Mouse (Mus musculus): ENCODE results near the gene Zbtb33. TPM values are rescaled to one million over a fixed set of nuclear protein-coding genes. Genes with fewer than 3 reads are reported as not detected.

Gene Zbtb33
- polyA plus RNA-seq, 1 experiment from 2014 or later, result 8.0 TPM

- H3K36me3 ChIP-seq (ENCODE audit: control insufficient read depth, insufficient read depth, low read length), result no peaks in the 10 kb centered on the region
- H3K27me3 ChIP-seq (ENCODE audit: control insufficient read depth, insufficient read depth, low read length), result no peaks in the 10 kb centered on the region
- no peaks in the 10 kb centered on the region for H3K4me1 ChIP-seq (ENCODE audit: control insufficient read depth, insufficient read depth, low read length)
- no peak for ATAC-seq (ENCODE audit: low FRiP score, low TSS enrichment)
- H3K4me2 ChIP-seq (replicated peaks; ENCODE audit: low read depth, low read length), result no peak overlapping the region
- no peak overlapping the region for H3K9ac ChIP-seq (ENCODE audit: low read depth, low read length)
- 39% methylated on average over 2 of the region's 2 CpGs for WGBS
- no peaks in the 10 kb centered on the region for H3K9me3 ChIP-seq (ENCODE audit: control insufficient read depth, low read length)
- H3K4me3 ChIP-seq (ENCODE audit: low read length), result no peak overlapping the region
- H3K27ac ChIP-seq (ENCODE audit: low read depth, low read length), result no peak overlapping the region
These were observed 4.1 kb upstream of the Zbtb33 start for GRCm38 (mm10) chrX:38185520-38185919.

DNA sequence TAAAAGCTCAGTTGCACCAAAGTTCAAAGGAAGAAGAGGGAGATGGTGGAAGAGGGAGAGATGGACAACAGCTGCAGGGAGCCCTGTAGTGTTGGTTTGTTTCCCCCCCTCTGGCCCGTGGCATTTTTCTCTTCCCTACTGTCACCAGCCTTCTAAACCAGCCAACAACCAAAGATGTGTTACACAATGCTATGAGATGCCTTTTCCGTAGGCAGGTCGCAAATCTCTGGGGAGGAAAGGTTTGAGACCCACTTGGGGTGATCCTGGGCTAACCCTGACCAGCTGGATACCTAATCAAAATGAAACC, 818 bp downstream of the Zbtb33 start:
- peaks cover 5% of the 10 kb centered on the region; the same call in 1 of the 2 replicates for H3K36me3 ChIP-seq (ENCODE audit: control insufficient read depth, insufficient read depth, low read length)
- no peaks in the 10 kb centered on the region for H3K4me1 ChIP-seq (ENCODE audit: control insufficient read depth, insufficient read depth, low read length)
- peak overlapping the region; percentile 63 for H3K4me3 ChIP-seq (ENCODE audit: low read length)
- peak overlapping the region; percentile 55 for H3K4me2 ChIP-seq (replicated peaks; ENCODE audit: low read depth, low read length)
- H3K9me3 ChIP-seq (ENCODE audit: control insufficient read depth, low read length), result no peaks in the 10 kb centered on the region
- no peaks in the 10 kb centered on the region for H3K27me3 ChIP-seq (ENCODE audit: control insufficient read depth, insufficient read depth, low read length)
- ATAC-seq (ENCODE audit: low FRiP score, low TSS enrichment), result peak; percentile 32; the same call in 1 of the 2 replicates
- WGBS, result 42% methylated on average over 3 of the region's 3 CpGs
- H3K9ac ChIP-seq (ENCODE audit: low read depth, low read length), result peak overlapping the region; percentile 81
- H3K27ac ChIP-seq (ENCODE audit: low read depth, low read length), result 0 out of 2 replicates have a peak overlapping the region, but pooled peaks have one; percentile 78

DNA sequence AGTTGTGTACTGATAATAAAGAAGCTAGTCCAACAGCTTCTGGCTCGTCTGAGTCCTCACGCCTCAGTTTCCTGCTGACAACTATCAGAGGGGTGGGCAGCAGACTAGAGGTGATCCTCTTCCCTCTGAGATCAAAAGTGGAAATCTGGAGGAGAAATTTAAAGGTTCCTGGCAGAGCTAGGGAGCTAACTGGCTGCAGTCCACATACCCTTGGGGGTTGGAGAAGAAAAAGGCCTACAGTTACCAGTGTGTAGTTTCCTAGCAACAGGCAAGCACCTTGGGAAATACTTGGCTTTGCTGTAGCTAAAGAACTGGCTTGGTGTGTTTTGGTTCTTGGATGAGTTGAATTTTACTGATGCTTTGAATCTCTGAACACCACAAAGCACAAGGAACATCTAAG, 12.2 kb downstream of the Zbtb33 start:
- Histone ChIP-seq H3K27me3 (ENCODE audit: control insufficient read depth, insufficient read depth, low read length) (no peaks in the 10 kb centered on the region), H3K9me3 (ENCODE audit: control insufficient read depth, low read length) (no peaks in the 10 kb centered on the region), H3K36me3 (ENCODE audit: control insufficient read depth, insufficient read depth, low read length) (no peaks in the 10 kb centered on the region; the same call in 1 of the 2 replicates), H3K27ac (ENCODE audit: low read depth, low read length) (no peak overlapping the region), H3K4me3 (ENCODE audit: low read length) (no peak overlapping the region), H3K4me1 (ENCODE audit: control insufficient read depth, insufficient read depth, low read length) (no peaks in the 10 kb centered on the region), H3K4me2 (replicated peaks; ENCODE audit: low read depth, low read length) (no peak overlapping the region), H3K9ac (ENCODE audit: low read depth, low read length) (no peak overlapping the region)
- ATAC-seq (ENCODE audit: low FRiP score, low TSS enrichment), result no peak
- 51% methylated on average over 2 of the region's 2 CpGs for WGBS

DNA sequence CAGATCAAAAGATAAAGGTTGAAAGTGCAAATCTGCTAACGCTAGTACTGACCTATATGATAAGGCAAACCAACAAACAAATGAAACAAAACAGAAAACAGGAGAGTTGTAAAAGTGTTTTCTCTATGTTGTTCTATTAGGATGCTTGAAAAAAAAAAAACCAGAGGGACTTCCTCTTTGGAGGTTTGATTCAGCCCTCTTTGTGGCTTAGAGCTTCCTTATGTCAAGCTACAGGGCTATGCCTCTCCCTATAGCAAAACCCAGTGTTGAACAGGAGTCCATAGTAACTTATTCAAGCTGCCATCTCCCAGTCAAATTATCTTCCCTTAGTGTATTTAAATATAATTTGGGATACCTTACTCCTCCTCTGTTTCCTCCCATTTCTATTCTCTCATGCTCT, 17.8 kb downstream of the Zbtb33 start:
- Histone ChIP-seq H3K27ac (ENCODE audit: low read depth, low read length) (no peak overlapping the region), H3K36me3 (ENCODE audit: control insufficient read depth, insufficient read depth, low read length) (no peaks in the 10 kb centered on the region), H3K4me2 (replicated peaks; ENCODE audit: low read depth, low read length) (no peak overlapping the region), H3K4me1 (ENCODE audit: control insufficient read depth, insufficient read depth, low read length) (no peaks in the 10 kb centered on the region), H3K9me3 (ENCODE audit: control insufficient read depth, low read length) (no peaks in the 10 kb centered on the region), H3K27me3 (ENCODE audit: control insufficient read depth, insufficient read depth, low read length) (no peaks in the 10 kb centered on the region), H3K4me3 (ENCODE audit: low read length) (no peak overlapping the region), H3K9ac (ENCODE audit: low read depth, low read length) (no peak overlapping the region)
- ATAC-seq (ENCODE audit: low FRiP score, low TSS enrichment), result no peak
- 67% methylated on average over 1 of the region's 1 CpGs for WGBS

- Histone ChIP-seq H3K27me3 (ENCODE audit: control insufficient read depth, insufficient read depth, low read length) (no peaks in the 10 kb centered on the region), H3K27ac (ENCODE audit: low read depth, low read length) (no peak overlapping the region), H3K4me2 (replicated peaks; ENCODE audit: low read depth, low read length) (no peak overlapping the region), H3K4me3 (ENCODE audit: low read length) (no peak overlapping the region), H3K36me3 (ENCODE audit: control insufficient read depth, insufficient read depth, low read length) (no peaks in the 10 kb centered on the region), H3K9ac (ENCODE audit: low read depth, low read length) (no peak overlapping the region), H3K4me1 (ENCODE audit: control insufficient read depth, insufficient read depth, low read length) (no peaks in the 10 kb centered on the region), H3K9me3 (ENCODE audit: control insufficient read depth, low read length) (no peaks in the 10 kb centered on the region)
- ATAC-seq (ENCODE audit: low FRiP score, low TSS enrichment), result peak; percentile 43; the same call in 1 of the 2 replicates
- WGBS, result 73% methylated on average over 9 of the region's 9 CpGs
These were observed 27.5 kb downstream of the Zbtb33 start for GRCm38 (mm10) chrX:38216986-38217675.

DNA sequence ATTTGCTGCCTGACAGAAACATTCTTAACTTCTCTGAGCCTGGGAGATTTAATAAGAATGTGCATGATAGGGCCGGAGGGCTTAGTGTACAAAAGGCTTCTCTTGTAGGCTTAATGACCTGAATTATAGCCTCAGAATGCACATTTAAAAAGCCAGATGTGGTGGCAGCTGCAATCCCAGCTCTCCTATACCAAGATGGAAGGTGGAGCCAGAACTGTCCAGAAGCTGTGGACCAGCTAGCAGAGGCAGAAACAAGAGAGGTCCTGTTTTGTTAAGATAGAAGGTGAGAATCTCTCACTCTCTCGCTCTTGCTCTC, 28.0 kb downstream of the Zbtb33 start:
- Histone ChIP-seq H3K4me2 (replicated peaks; ENCODE audit: low read depth, low read length) (no peak overlapping the region), H3K9me3 (ENCODE audit: control insufficient read depth, low read length) (no peaks in the 10 kb centered on the region), H3K4me1 (ENCODE audit: control insufficient read depth, insufficient read depth, low read length) (no peaks in the 10 kb centered on the region), H3K27me3 (ENCODE audit: control insufficient read depth, insufficient read depth, low read length) (no peaks in the 10 kb centered on the region), H3K27ac (ENCODE audit: low read depth, low read length) (no peak overlapping the region; the same call in 1 of the 2 replicates), H3K4me3 (ENCODE audit: low read length) (no peak overlapping the region), H3K36me3 (ENCODE audit: control insufficient read depth, insufficient read depth, low read length) (no peaks in the 10 kb centered on the region), H3K9ac (ENCODE audit: low read depth, low read length) (no peak overlapping the region)
- WGBS, result 64% methylated on average over 2 of the region's 2 CpGs
- no peak for ATAC-seq (ENCODE audit: low FRiP score, low TSS enrichment)

DNA sequence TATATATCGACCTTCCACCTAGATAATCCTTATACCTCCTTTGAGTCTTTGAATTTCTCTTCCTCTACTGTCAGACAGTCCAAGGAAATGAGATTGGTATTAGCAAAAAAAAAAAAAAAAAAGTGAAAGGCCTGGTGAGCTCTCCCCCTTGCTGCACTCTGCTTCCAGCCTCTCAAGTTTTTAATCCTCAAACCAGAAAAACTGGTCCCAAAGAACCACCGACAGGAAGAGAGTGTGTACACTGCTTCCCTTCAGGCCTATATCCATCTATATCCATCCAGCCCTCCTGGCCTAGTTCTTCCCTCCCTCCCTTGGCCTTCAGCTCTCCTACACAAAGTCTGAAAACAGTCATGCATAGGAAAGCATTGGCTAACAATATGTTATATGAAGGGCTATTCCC, 33.2 kb downstream of the Zbtb33 start:
- H3K4me1 ChIP-seq (ENCODE audit: control insufficient read depth, insufficient read depth, low read length), result no peaks in the 10 kb centered on the region
- H3K27me3 ChIP-seq (ENCODE audit: control insufficient read depth, insufficient read depth, low read length), result no peaks in the 10 kb centered on the region
- no peak overlapping the region for H3K4me2 ChIP-seq (replicated peaks; ENCODE audit: low read depth, low read length)
- H3K4me3 ChIP-seq (ENCODE audit: low read length), result no peak overlapping the region
- ATAC-seq (ENCODE audit: low FRiP score, low TSS enrichment), result no peak
- no peak overlapping the region for H3K9ac ChIP-seq (ENCODE audit: low read depth, low read length)
- no peaks in the 10 kb centered on the region for H3K36me3 ChIP-seq (ENCODE audit: control insufficient read depth, insufficient read depth, low read length)
- no peaks in the 10 kb centered on the region for H3K9me3 ChIP-seq (ENCODE audit: control insufficient read depth, low read length)
- H3K27ac ChIP-seq (ENCODE audit: low read depth, low read length), result no peak overlapping the region
- WGBS, result 63% methylated on average over 2 of the region's 2 CpGs

DNA sequence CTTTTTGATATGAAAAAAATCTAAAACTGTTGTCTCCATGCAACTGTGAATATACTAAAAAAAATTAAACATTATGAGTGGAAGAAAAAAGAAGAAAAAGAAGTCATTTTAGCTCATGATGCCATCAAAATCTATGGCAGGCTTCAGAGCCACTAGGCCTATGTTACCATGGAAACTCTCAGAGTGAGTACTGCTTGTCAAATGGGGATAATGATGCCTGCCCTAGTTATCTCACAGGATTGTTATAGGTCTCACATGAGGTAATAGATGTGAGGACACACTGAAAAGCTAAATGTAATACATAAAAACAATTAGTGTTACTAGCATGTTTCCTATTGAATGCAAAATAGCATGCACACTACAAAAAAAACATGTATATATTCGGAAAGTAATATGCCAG, 40.3 kb downstream of the Zbtb33 start:
- Histone ChIP-seq H3K4me1 (ENCODE audit: control insufficient read depth, insufficient read depth, low read length) (no peaks in the 10 kb centered on the region), H3K27me3 (ENCODE audit: control insufficient read depth, insufficient read depth, low read length) (no peaks in the 10 kb centered on the region), H3K27ac (ENCODE audit: low read depth, low read length) (no peak overlapping the region), H3K4me2 (replicated peaks; ENCODE audit: low read depth, low read length) (no peak overlapping the region), H3K4me3 (ENCODE audit: low read length) (no peak overlapping the region), H3K36me3 (ENCODE audit: control insufficient read depth, insufficient read depth, low read length) (no peaks in the 10 kb centered on the region), H3K9ac (ENCODE audit: low read depth, low read length) (no peak overlapping the region), H3K9me3 (ENCODE audit: control insufficient read depth, low read length) (no peaks in the 10 kb centered on the region)
- WGBS, result 79% methylated on average over 1 of the region's 1 CpGs
- ATAC-seq (ENCODE audit: low FRiP score, low TSS enrichment), result no peak

DNA sequence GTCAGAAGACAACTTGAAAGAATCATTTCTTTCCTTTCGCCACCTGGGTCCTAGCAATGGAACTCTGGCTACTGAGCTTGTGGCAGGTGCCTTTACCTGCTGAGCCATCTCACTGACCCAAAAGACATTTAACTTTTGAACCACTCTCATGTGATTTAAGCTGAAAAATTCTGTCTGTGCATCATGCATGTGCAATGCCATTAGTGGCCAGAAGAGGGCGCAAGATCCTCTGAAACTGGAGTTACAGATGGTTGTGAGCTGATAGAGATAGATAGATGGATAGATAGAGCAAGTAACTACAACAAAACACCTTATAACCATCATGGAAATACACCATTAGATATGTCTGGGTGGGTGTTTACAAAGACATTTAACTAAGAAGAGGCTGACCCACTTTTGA, 48.1 kb downstream of the Zbtb33 start:
- Histone ChIP-seq H3K9me3 (ENCODE audit: control insufficient read depth, low read length) (no peaks in the 10 kb centered on the region), H3K36me3 (ENCODE audit: control insufficient read depth, insufficient read depth, low read length) (no peaks in the 10 kb centered on the region), H3K27me3 (ENCODE audit: control insufficient read depth, insufficient read depth, low read length) (no peaks in the 10 kb centered on the region), H3K9ac (ENCODE audit: low read depth, low read length) (no peak overlapping the region), H3K27ac (ENCODE audit: low read depth, low read length) (no peak overlapping the region), H3K4me1 (ENCODE audit: control insufficient read depth, insufficient read depth, low read length) (no peaks in the 10 kb centered on the region), H3K4me2 (replicated peaks; ENCODE audit: low read depth, low read length) (no peak overlapping the region), H3K4me3 (ENCODE audit: low read length) (no peak overlapping the region)
- ATAC-seq (ENCODE audit: low FRiP score, low TSS enrichment), result no peak
- 45% methylated on average over 2 of the region's 2 CpGs for WGBS
